Mouse (Mus musculus): Measurements from ENCODE around the gene Gp1bb. TPM values are rescaled to one million over a fixed set of nuclear protein-coding genes. Genes with fewer than 3 reads are reported as not detected.
A peak's percentile ranks its signal among the peaks of the same experiment; 100 is the strongest.

Gene Gp1bb
- total RNA-seq, 2 experiments from 2014 or later, result not detected

- no peak overlapping the region for H3K27ac ChIP-seq
- DNase-seq, result no peak
- intact Hi-C loops (cut with DNase I), result no loop called here
- peak overlapping the region; percentile 69 for H3K4me3 ChIP-seq
- no peak for TF ChIP-seq CTCF (IDR thresholded peaks at IDR 0.05)
Measured at GRCm38 (mm10) chr16:18581050-18581622, 41.1 kb downstream of the Gp1bb start.

- Histone ChIP-seq H3K27ac (no peak overlapping the region), H3K4me3 (no peak overlapping the region)
- no peak; the same call in 1 of the 2 replicates for TF ChIP-seq CTCF (IDR thresholded peaks at IDR 0.05)
- DNase-seq, result no peak
- intact Hi-C loops (cut with DNase I), result no loop called here
Measured at GRCm38 (mm10) chr16:18580389-18580788, 41.8 kb downstream of the Gp1bb start.

DNA sequence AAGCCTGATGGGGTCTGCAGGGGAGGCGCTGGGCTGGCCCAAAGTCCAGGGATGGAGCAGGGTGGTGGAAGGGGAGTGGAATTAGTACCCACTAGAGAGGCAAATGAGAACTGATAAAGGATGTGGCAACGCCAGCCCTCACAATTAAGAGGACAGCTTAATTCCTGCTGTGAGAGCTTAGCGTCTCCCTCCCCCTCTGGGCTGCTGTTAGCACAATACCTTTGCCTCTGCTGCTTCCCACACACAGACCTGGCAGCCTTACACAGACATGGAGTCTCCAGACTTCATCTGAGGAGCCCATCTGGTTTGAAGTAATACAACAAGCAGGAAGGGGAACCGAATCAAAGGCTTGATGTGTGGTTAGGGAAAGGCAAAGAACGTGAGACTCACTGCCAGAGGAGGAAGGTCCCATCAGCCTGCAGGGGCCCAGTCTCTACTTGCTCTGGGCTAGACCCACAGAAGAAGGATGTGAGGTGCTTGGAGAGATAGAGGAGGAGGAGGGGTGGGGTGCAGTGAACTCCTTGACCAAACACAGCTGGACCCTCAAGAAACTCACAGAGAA is 44.5 kb downstream of the Gp1bb start:
- Histone ChIP-seq H3K27ac (no peak overlapping the region), H3K4me3 (no peak overlapping the region)
- intact Hi-C loops (cut with DNase I), result no loop called here
- no peak for TF ChIP-seq CTCF (IDR thresholded peaks at IDR 0.05)
- no peak for DNase-seq

GRCm38 (mm10) chr16:18577071-18577470 is 45.1 kb downstream of the Gp1bb start:
- Histone ChIP-seq H3K27ac (no peak overlapping the region), H3K4me3 (no peak overlapping the region)
- no peak for TF ChIP-seq CTCF (IDR thresholded peaks at IDR 0.05)
- intact Hi-C loops (cut with DNase I), result no loop called here
- DNase-seq, result no peak

DNA sequence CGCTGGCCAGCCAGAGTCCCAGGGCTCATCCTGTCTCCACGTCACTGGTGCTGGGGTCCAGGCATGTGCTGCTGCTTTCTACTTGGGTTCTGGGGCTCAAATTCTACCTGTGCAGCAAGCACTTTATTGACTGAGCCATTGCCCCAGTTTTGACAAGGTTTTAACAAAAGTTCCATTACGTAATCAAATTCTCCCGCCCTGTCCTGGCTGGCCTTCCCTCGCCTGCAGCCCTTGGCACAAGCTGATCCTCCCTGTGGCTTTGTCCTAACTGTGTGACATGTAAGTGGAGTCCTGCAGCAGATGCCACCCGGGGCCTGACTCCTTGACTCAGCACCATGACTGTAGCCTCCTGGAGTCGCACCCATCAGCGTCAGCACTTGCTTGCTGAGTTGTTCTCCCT is 48.0 kb downstream of the Gp1bb start:
- DNase-seq, result peak; percentile 43
- TF ChIP-seq CTCF (IDR thresholded peaks at IDR 0.05), result no peak
- intact Hi-C loops (cut with DNase I), result no loop called here

More for the DNA sequence above, 48.0 kb downstream of the Gp1bb start:
- Histone ChIP-seq H3K4me3 (no peak overlapping the region), H3K27ac (no peak overlapping the region)

Other genes with a start within 250 kb of the Gp1bb start
- 10 to 100 TPM; 18.9 to 21.4 TPM for gene Txnrd2, start 196.0 kb downstream of the Gp1bb start, total RNA-seq (2021)
- 10 to 100 TPM; 35.4 to 43.5 TPM for gene Comt, start 195.6 kb downstream of the Gp1bb start, total RNA-seq (2021)
- 1 to 10 TPM; 4.0 to 4.4 TPM for gene Gnb1l, start 123.7 kb downstream of the Gp1bb start, total RNA-seq (2021)
- 1 to 10 TPM; 3.2 to 4.1 TPM for gene Rtl10, start 123.5 kb downstream of the Gp1bb start, total RNA-seq (2021)
- 1 to 10 TPM; 1.2 to 4.7 TPM for gene Tbx1, start 31.7 kb downstream of the Gp1bb start, total RNA-seq (2021)
- gene Gm49601, start 4.0 kb upstream of the Gp1bb start, total RNA-seq (2021), result 1 to 10 TPM in 1 of 2 experiments, under 1 TPM in 1; 0.61 to 1.1 TPM
- gene Sept5, start 7.6 kb upstream of the Gp1bb start, total RNA-seq (2021), result 1 to 10 TPM; 3.1 to 6.1 TPM
- gene Cldn5, start 154.4 kb upstream of the Gp1bb start, total RNA-seq (2021), result 1 to 10 TPM; 5.0 to 9.5 TPM
- gene Ufd1, start 189.4 kb upstream of the Gp1bb start, total RNA-seq (2021), result 10 to 100 TPM; 43.8 to 50.1 TPM
- gene Cdc45, start 189.6 kb upstream of the Gp1bb start, total RNA-seq (2021), result 1 to 10 TPM; 2.6 TPM
- gene 2510002D24Rik, start 214.2 kb upstream of the Gp1bb start, total RNA-seq (2021), result 10 to 100 TPM; 15.5 to 21.9 TPM
- gene Gm28539, start 214.2 kb upstream of the Gp1bb start, total RNA-seq (2021), result 1 to 10 TPM in 1 of 2 experiments, under 1 TPM in 1; 0.38 to 1.1 TPM

Data from gastrocnemius, adult 2 months (tissue).